Mouse (Mus musculus): ENCODE measurements around the gene 1110032A03Rik. TPM values are rescaled to one million over a fixed set of nuclear protein-coding genes. Genes with fewer than 3 reads are reported as not detected.

The 1110032A03Rik gene
- total and polyA plus RNA-seq, 3 experiments: 7.1 to 12.8 TPM; not detected in 1

- 0 out of 4 replicates have a peak, but pooled peaks cover 0 to 2% of the 10 kb centered on the region in 2 experiments for H3K4me1 ChIP-seq (ENCODE audit: control insufficient read depth in 1 of 2, insufficient read depth in 2 of 2, low read length in 2 of 2)
- no peak overlapping the region for H3K4me3 ChIP-seq (ENCODE audit: control insufficient read depth in 1 of 2, insufficient read depth in 1 of 2, low read depth in 2 of 2, low read length in 2 of 2)
- no peaks in the 10 kb centered on the region for H3K36me3 ChIP-seq (ENCODE audit: control insufficient read depth in 1 of 2, insufficient read depth in 2 of 2, low read length in 2 of 2)
- DNase-seq (ENCODE audit: low read depth, low spot score): no peak
- no peaks in the 10 kb centered on the region for H3K9me3 ChIP-seq (replicated peaks; ENCODE audit: insufficient read depth, low read length)
- peaks cover 12 to 16% of the 10 kb centered on the region in 2 experiments for H3K27me3 ChIP-seq (ENCODE audit: control insufficient read depth in 1 of 2, insufficient read depth in 2 of 2, low read length in 2 of 2)
- no peak overlapping the region for H3K27ac ChIP-seq (ENCODE audit: control insufficient read depth, low read depth, low read length)
- H3K79me2 ChIP-seq (ENCODE audit: control insufficient read depth, insufficient read depth, low read length, poor library complexity): no peaks in the 10 kb centered on the region
- H3K9ac ChIP-seq (ENCODE audit: control insufficient read depth, low read depth, low read length, poor library complexity, severe bottlenecking): no peak overlapping the region
- no peak for TF ChIP-seq MAFK (IDR thresholded peaks at IDR 0.05; ENCODE audit: borderline replicate concordance, low read depth, low read length)
Observed at GRCm38 (mm10) chr9:50718878-50719277, 56.4 kb downstream of the 1110032A03Rik start.

GRCm38 (mm10) chr9:50714188-50714587 is 61.1 kb downstream of the 1110032A03Rik start:
- no peaks in the 10 kb centered on the region for H3K79me2 ChIP-seq (ENCODE audit: control insufficient read depth, insufficient read depth, low read length, poor library complexity)
- no peak overlapping the region for H3K9ac ChIP-seq (ENCODE audit: control insufficient read depth, low read depth, low read length, poor library complexity, severe bottlenecking)
- H3K27me3 ChIP-seq (ENCODE audit: control insufficient read depth in 1 of 2, insufficient read depth in 2 of 2, low read length in 2 of 2): peaks cover 6 to 17% of the 10 kb centered on the region in 2 experiments; a peak in 3 of 4 replicates
- no peaks in the 10 kb centered on the region for H3K4me1 ChIP-seq (ENCODE audit: control insufficient read depth in 1 of 2, insufficient read depth in 2 of 2, low read length in 2 of 2)
- no peaks in the 10 kb centered on the region for H3K36me3 ChIP-seq (ENCODE audit: control insufficient read depth in 1 of 2, insufficient read depth in 2 of 2, low read length in 2 of 2)
- H3K4me3 ChIP-seq (ENCODE audit: control insufficient read depth in 1 of 2, insufficient read depth in 1 of 2, low read depth in 2 of 2, low read length in 2 of 2): no peak overlapping the region
- no peaks in the 10 kb centered on the region for H3K9me3 ChIP-seq (replicated peaks; ENCODE audit: insufficient read depth, low read length)
- no peak for DNase-seq (ENCODE audit: low read depth, low spot score)
- H3K27ac ChIP-seq (ENCODE audit: control insufficient read depth, low read depth, low read length): no peak overlapping the region
- TF ChIP-seq POLR2A (IDR thresholded peaks at IDR 0.05; ENCODE audit: control insufficient read depth in 1 of 2, insufficient read depth in 1 of 2, low read depth in 1 of 2, low read length in 2 of 2, poor library complexity in 1 of 2) (no peak), MYC (IDR thresholded peaks at IDR 0.05; ENCODE audit: low read depth, low read length) (no peak), CTCF (IDR thresholded peaks at IDR 0.05 in 2 of 3, conservative IDR thresholded peaks at IDR 0.05 in 1 of 3; ENCODE audit: control insufficient read depth in 1 of 3, insufficient read depth in 1 of 3, low read depth in 2 of 3, low read length in 3 of 3, poor library complexity in 1 of 3, severe bottlenecking in 1 of 3) (no peak), MAFK (IDR thresholded peaks at IDR 0.05; ENCODE audit: borderline replicate concordance, low read depth, low read length) (no peak), POLR2AphosphoS2 (IDR thresholded peaks at IDR 0.05; ENCODE audit: low read length) (no peak), KAT2A (conservative IDR thresholded peaks at IDR 0.05; ENCODE audit: low read depth, low read length) (no peak), ZNF384 (IDR thresholded peaks at IDR 0.05; ENCODE audit: low read depth, low read length) (no peak), BHLHE40 (IDR thresholded peaks at IDR 0.05; ENCODE audit: borderline replicate concordance, low read depth, low read length) (no peak), NELFE (IDR thresholded peaks at IDR 0.05; ENCODE audit: low read depth, low read length) (no peak), GATA1 (IDR thresholded peaks at IDR 0.05; ENCODE audit: low read depth, low read length) (no peak), RAD21 (IDR thresholded peaks at IDR 0.05; ENCODE audit: low read depth, low read length) (no peak), MAX (IDR thresholded peaks at IDR 0.05; ENCODE audit: low read length) (no peak)

Other genes starting within 250 kb of the 1110032A03Rik start
- gene Pts, start 246.8 kb downstream of the 1110032A03Rik start, total RNA-seq (2012; rRNA removed): 24.4 and 24.6 TPM in 2 replicates
- 10 to 100 TPM in 1 of 2 experiments, not detected in 1; 24.6 TPM for gene Pts, start 246.8 kb downstream of the 1110032A03Rik start, polyA plus RNA-seq (2012; ENCODE audit: insufficient read depth in 1 of 2, insufficient read length in 2 of 2, low read depth in 1 of 2, low replicate concordance in 2 of 2, missing spikeins in 1 of 2)
- gene Il18, start 220.7 kb downstream of the 1110032A03Rik start, total RNA-seq (2012; rRNA removed): not detected in 2 replicates
- not detected for gene Il18, start 220.7 kb downstream of the 1110032A03Rik start, polyA plus RNA-seq (2012; ENCODE audit: insufficient read depth in 1 of 2, insufficient read length in 2 of 2, low read depth in 1 of 2, low replicate concordance in 2 of 2, missing spikeins in 1 of 2)
- gene Bco2, start 220.3 kb downstream of the 1110032A03Rik start, total RNA-seq (2012; rRNA removed): 0.07 TPM in 1 of 2 replicates, not detected in the other
- under 1 TPM in 1 of 2 experiments, not detected in 1; 0.07 TPM for gene Bco2, start 220.3 kb downstream of the 1110032A03Rik start, polyA plus RNA-seq (2012; ENCODE audit: insufficient read depth in 1 of 2, insufficient read length in 2 of 2, low read depth in 1 of 2, low replicate concordance in 2 of 2, missing spikeins in 1 of 2)
- not detected in 2 replicates for gene Tex12, start 214.2 kb downstream of the 1110032A03Rik start, total RNA-seq (2012; rRNA removed)
- gene Tex12, start 214.2 kb downstream of the 1110032A03Rik start, polyA plus RNA-seq (2012; ENCODE audit: insufficient read depth in 1 of 2, insufficient read length in 2 of 2, low read depth in 1 of 2, low replicate concordance in 2 of 2, missing spikeins in 1 of 2): not detected
- 312 and 340 TPM in 2 replicates for gene Sdhd, start 171.7 kb downstream of the 1110032A03Rik start, total RNA-seq (2012; rRNA removed)
- 100 to 1,000 TPM in 1 of 2 experiments, not detected in 1; 375 TPM for gene Sdhd, start 171.7 kb downstream of the 1110032A03Rik start, polyA plus RNA-seq (2012; ENCODE audit: insufficient read depth in 1 of 2, insufficient read length in 2 of 2, low read depth in 1 of 2, low replicate concordance in 2 of 2, missing spikeins in 1 of 2)
- gene Timm8b, start 171.6 kb downstream of the 1110032A03Rik start, total RNA-seq (2012; rRNA removed): 227 and 247 TPM in 2 replicates
- gene Timm8b, start 171.6 kb downstream of the 1110032A03Rik start, polyA plus RNA-seq (2012; ENCODE audit: insufficient read depth in 1 of 2, insufficient read length in 2 of 2, low read depth in 1 of 2, low replicate concordance in 2 of 2, missing spikeins in 1 of 2): 100 to 1,000 TPM in 1 of 2 experiments, not detected in 1; 129 TPM
- gene Pih1d2, start 158.2 kb downstream of the 1110032A03Rik start, total RNA-seq (2012; rRNA removed): 4.9 and 5.3 TPM in 2 replicates
- 1 to 10 TPM in 1 of 2 experiments, not detected in 1; 4.6 TPM for gene Pih1d2, start 158.2 kb downstream of the 1110032A03Rik start, polyA plus RNA-seq (2012; ENCODE audit: insufficient read depth in 1 of 2, insufficient read length in 2 of 2, low read depth in 1 of 2, low replicate concordance in 2 of 2, missing spikeins in 1 of 2)
- 8.7 and 10.4 TPM in 2 replicates for gene Nkapd1, start 158.1 kb downstream of the 1110032A03Rik start, total RNA-seq (2012; rRNA removed)
- 10 to 100 TPM in 1 of 2 experiments, not detected in 1; 20.2 TPM for gene Nkapd1, start 158.1 kb downstream of the 1110032A03Rik start, polyA plus RNA-seq (2012; ENCODE audit: insufficient read depth in 1 of 2, insufficient read length in 2 of 2, low read depth in 1 of 2, low replicate concordance in 2 of 2, missing spikeins in 1 of 2)
- gene Dlat, start 115.7 kb downstream of the 1110032A03Rik start, total RNA-seq (2012; rRNA removed): 52.2 and 71.7 TPM in 2 replicates
- 10 to 100 TPM in 1 of 2 experiments, not detected in 1; 77.4 TPM for gene Dlat, start 115.7 kb downstream of the 1110032A03Rik start, polyA plus RNA-seq (2012; ENCODE audit: insufficient read depth in 1 of 2, insufficient read length in 2 of 2, low read depth in 1 of 2, low replicate concordance in 2 of 2, missing spikeins in 1 of 2)
- not detected in 2 replicates for gene Dixdc1, start 36.0 kb downstream of the 1110032A03Rik start, total RNA-seq (2012; rRNA removed)
- under 1 TPM in 1 of 2 experiments, not detected in 1; 0.07 TPM for gene Dixdc1, start 36.0 kb downstream of the 1110032A03Rik start, polyA plus RNA-seq (2012; ENCODE audit: insufficient read depth in 1 of 2, insufficient read length in 2 of 2, low read depth in 1 of 2, low replicate concordance in 2 of 2, missing spikeins in 1 of 2)
- not detected in 2 replicates for gene 2310030G06Rik, start 29.0 kb downstream of the 1110032A03Rik start, total RNA-seq (2012; rRNA removed)
- gene 2310030G06Rik, start 29.0 kb downstream of the 1110032A03Rik start, polyA plus RNA-seq (2012; ENCODE audit: insufficient read depth in 1 of 2, insufficient read length in 2 of 2, low read depth in 1 of 2, low replicate concordance in 2 of 2, missing spikeins in 1 of 2): not detected
- gene Cryab, start 24.2 kb downstream of the 1110032A03Rik start, total RNA-seq (2012; rRNA removed): not detected in 2 replicates
- gene Cryab, start 24.2 kb downstream of the 1110032A03Rik start, polyA plus RNA-seq (2012; ENCODE audit: insufficient read depth in 1 of 2, insufficient read length in 2 of 2, low read depth in 1 of 2, low replicate concordance in 2 of 2, missing spikeins in 1 of 2): not detected
- not detected in 2 replicates for gene Hspb2, start 23.2 kb downstream of the 1110032A03Rik start, total RNA-seq (2012; rRNA removed)
- not detected for gene Hspb2, start 23.2 kb downstream of the 1110032A03Rik start, polyA plus RNA-seq (2012; ENCODE audit: insufficient read depth in 1 of 2, insufficient read length in 2 of 2, low read depth in 1 of 2, low replicate concordance in 2 of 2, missing spikeins in 1 of 2)
- 6.1 and 6.5 TPM in 2 replicates for gene Fdxacb1, start 7.3 kb downstream of the 1110032A03Rik start, total RNA-seq (2012; rRNA removed)
- gene Fdxacb1, start 7.3 kb downstream of the 1110032A03Rik start, polyA plus RNA-seq (2012; ENCODE audit: insufficient read depth in 1 of 2, insufficient read length in 2 of 2, low read depth in 1 of 2, low replicate concordance in 2 of 2, missing spikeins in 1 of 2): 1 to 10 TPM in 1 of 2 experiments, not detected in 1; 9.7 TPM
- gene Alg9, start 501 bp downstream of the 1110032A03Rik start, total RNA-seq (2012; rRNA removed): 23.3 and 24.0 TPM in 2 replicates
- 10 to 100 TPM in 1 of 2 experiments, not detected in 1; 46.7 TPM for gene Alg9, start 501 bp downstream of the 1110032A03Rik start, polyA plus RNA-seq (2012; ENCODE audit: insufficient read depth in 1 of 2, insufficient read length in 2 of 2, low read depth in 1 of 2, low replicate concordance in 2 of 2, missing spikeins in 1 of 2)
- 65.0 and 67.6 TPM in 2 replicates for gene Ppp2r1b, start 69.8 kb upstream of the 1110032A03Rik start, total RNA-seq (2012; rRNA removed)
- 100 to 1,000 TPM in 1 of 2 experiments, not detected in 1; 101 TPM for gene Ppp2r1b, start 69.8 kb upstream of the 1110032A03Rik start, polyA plus RNA-seq (2012; ENCODE audit: insufficient read depth in 1 of 2, insufficient read length in 2 of 2, low read depth in 1 of 2, low replicate concordance in 2 of 2, missing spikeins in 1 of 2)
- gene Sik2, start 233.6 kb upstream of the 1110032A03Rik start, total RNA-seq (2012; rRNA removed): 7.5 and 11.0 TPM in 2 replicates
- 10 to 100 TPM in 1 of 2 experiments, not detected in 1; 12.1 TPM for gene Sik2, start 233.6 kb upstream of the 1110032A03Rik start, polyA plus RNA-seq (2012; ENCODE audit: insufficient read depth in 1 of 2, insufficient read length in 2 of 2, low read depth in 1 of 2, low replicate concordance in 2 of 2, missing spikeins in 1 of 2)